Comparison of ENCODE assay signal across 15 mouse cellular contexts in genomic region chr10:42211407-42211806, GRCm38 (mm10).
DNase-seq lines count a peak whose midpoint lies in the region; ATAC-seq and TF ChIP-seq lines count a peak whose summit lies in the region.
"Had no signal": no experiment of that assay in that cellular context is flagged by ENCODE, and none has a peak within 500 bp of the region (broad histone marks: within the 10 kb centered on the region; RNA-seq: fewer than 3 reads in every experiment).

No protein-coding gene starts in this region.

- TF ChIP-seq CTCF in lung, adult 2 months (IDR thresholded peaks at IDR 0.05; ENCODE audit: insufficient read depth, low read length): no peak
- TF ChIP-seq CTCF in stomach, postnatal 0 days (IDR thresholded peaks at IDR 0.05; ENCODE audit: low read depth): no peak

- no peaks in the 10 kb centered on the region for H3K9me3 ChIP-seq in forebrain, embryonic 16.5 days (ENCODE audit: control insufficient read depth, low read length)
- H3K9me3 ChIP-seq in forebrain, embryonic 11.5 days (ENCODE audit: control insufficient read depth, low read length): no peaks in the 10 kb centered on the region
- no peaks in the 10 kb centered on the region for H3K9me3 ChIP-seq in hindbrain, embryonic 16.5 days (ENCODE audit: control insufficient read depth, low read length)
- no peaks in the 10 kb centered on the region for H3K9me3 ChIP-seq in hindbrain, embryonic 12.5 days (replicated peaks)
- H3K9me3 ChIP-seq in lung, embryonic 15.5 days: no peaks in the 10 kb centered on the region
- H3K9me3 ChIP-seq in stomach, postnatal 0 days (ENCODE audit: control insufficient read depth, low read length): no peaks in the 10 kb centered on the region
- H3K9me3 ChIP-seq: liver, embryonic 15.5 days; neural tube, embryonic 13.5 days had no signal

- no peaks in the 10 kb centered on the region for H3K27me3 ChIP-seq in forebrain, embryonic 16.5 days (replicated peaks; ENCODE audit: control insufficient read depth, insufficient read depth, low read length)
- H3K27me3 ChIP-seq in forebrain, embryonic 11.5 days (ENCODE audit: control insufficient read depth, insufficient read depth, low read length): no peaks in the 10 kb centered on the region
- no peaks in the 10 kb centered on the region for H3K27me3 ChIP-seq in hindbrain, embryonic 16.5 days (replicated peaks; ENCODE audit: control insufficient read depth, insufficient read depth, low read length)
- H3K27me3 ChIP-seq in hindbrain, embryonic 12.5 days: no peaks in the 10 kb centered on the region
- H3K27me3 ChIP-seq in lung, embryonic 15.5 days: no peaks in the 10 kb centered on the region
- H3K27me3 ChIP-seq in stomach, postnatal 0 days (ENCODE audit: control insufficient read depth, insufficient read depth, low read length): no peaks in the 10 kb centered on the region
- H3K27me3 ChIP-seq: liver, embryonic 15.5 days; neural tube, embryonic 13.5 days had no signal

- no peak overlapping the region for H3K9ac ChIP-seq in forebrain, embryonic 16.5 days (replicated peaks; ENCODE audit: low read depth, low read length)
- H3K9ac ChIP-seq in forebrain, embryonic 11.5 days (ENCODE audit: low read length): no peak overlapping the region
- no peak overlapping the region for H3K9ac ChIP-seq in hindbrain, embryonic 16.5 days (ENCODE audit: low read depth, low read length)
- no peak overlapping the region for H3K9ac ChIP-seq in hindbrain, embryonic 12.5 days
- H3K9ac ChIP-seq in lung, embryonic 15.5 days: no peak overlapping the region
- no peak overlapping the region for H3K9ac ChIP-seq in stomach, postnatal 0 days (ENCODE audit: low read length)
- H3K9ac ChIP-seq: liver, embryonic 15.5 days; neural tube, embryonic 13.5 days had no signal

- no peak overlapping the region for H3K27ac ChIP-seq in forebrain, embryonic 16.5 days (ENCODE audit: low read length)
- no peak overlapping the region for H3K27ac ChIP-seq in forebrain, embryonic 11.5 days (ENCODE audit: low read depth, low read length)
- peak overlapping the region; percentile 15; the same call in 1 of the 2 replicates for H3K27ac ChIP-seq in hindbrain, embryonic 16.5 days (ENCODE audit: low read depth, low read length)
- no peak overlapping the region for H3K27ac ChIP-seq in hindbrain, embryonic 12.5 days
- peak overlapping the region; percentile 77 for H3K27ac ChIP-seq in lung, embryonic 15.5 days
- peak overlapping the region; percentile 56; the same call in 1 of the 2 replicates for H3K27ac ChIP-seq in stomach, postnatal 0 days (replicated peaks)
- H3K27ac ChIP-seq: liver, embryonic 15.5 days had no signal

- no peaks in the 10 kb centered on the region for H3K36me3 ChIP-seq in forebrain, embryonic 16.5 days (ENCODE audit: control insufficient read depth, insufficient read depth)
- H3K36me3 ChIP-seq in forebrain, embryonic 11.5 days (ENCODE audit: control insufficient read depth, insufficient read depth, low read length): no peaks in the 10 kb centered on the region
- H3K36me3 ChIP-seq in hindbrain, embryonic 16.5 days (ENCODE audit: control insufficient read depth, insufficient read depth, low read length): no peaks in the 10 kb centered on the region
- H3K36me3 ChIP-seq in hindbrain, embryonic 12.5 days: no peaks in the 10 kb centered on the region
- H3K36me3 ChIP-seq in lung, embryonic 15.5 days: no peaks in the 10 kb centered on the region
- no peaks in the 10 kb centered on the region for H3K36me3 ChIP-seq in stomach, postnatal 0 days (ENCODE audit: control insufficient read depth, insufficient read depth, low read length)
- H3K36me3 ChIP-seq: neural tube, embryonic 13.5 days had no signal

- H3K4me3 ChIP-seq in forebrain, embryonic 16.5 days (replicated peaks; ENCODE audit: low read length): no peak overlapping the region
- H3K4me3 ChIP-seq in forebrain, embryonic 11.5 days (ENCODE audit: low read depth, low read length): no peak overlapping the region
- no peak overlapping the region for H3K4me3 ChIP-seq in hindbrain, embryonic 16.5 days (ENCODE audit: low read length)
- H3K4me3 ChIP-seq in hindbrain, embryonic 12.5 days: no peak overlapping the region
- H3K4me3 ChIP-seq in lung, embryonic 15.5 days: no peak overlapping the region
- H3K4me3 ChIP-seq in lung, adult 2 months (replicated peaks; ENCODE audit: extremely low read depth, low read depth, low read length): no peak overlapping the region
- no peak overlapping the region for H3K4me3 ChIP-seq in stomach, postnatal 0 days (ENCODE audit: low read depth, low read length)
- H3K4me3 ChIP-seq: liver, embryonic 15.5 days; neural tube, embryonic 13.5 days had no signal

- no peak for DNase-seq in forebrain, embryonic 11.5 days (ENCODE audit: low spot score)
- no peak for DNase-seq in lung, adult 2 months
- DNase-seq in stomach, postnatal 0 days (ENCODE audit: low spot score): no peak
- no peak for DNase-seq in adrenal gland, adult 8-10 months
- DNase-seq: cerebellum, postnatal 10 days; layer of hippocampus, postnatal 36 days; midbrain, embryonic 14.5 days; right cerebral cortex, postnatal 25 days had no signal

- ATAC-seq in forebrain, embryonic 16.5 days: peak; percentile 57
- no peak for ATAC-seq in forebrain, embryonic 11.5 days (replicated peaks; ENCODE audit: low FRiP score)
- no peak for ATAC-seq in hindbrain, embryonic 16.5 days
- no peak for ATAC-seq in hindbrain, embryonic 12.5 days (ENCODE audit: low FRiP score)
- ATAC-seq in lung, embryonic 15.5 days (ENCODE audit: borderline replicate concordance, extremely low read depth, low FRiP score, low TSS enrichment): peak; percentile 81
- no peak for ATAC-seq in stomach, postnatal 0 days (ENCODE audit: low FRiP score, low TSS enrichment)
- ATAC-seq: activated CD4-positive, CD25-positive, alpha-beta regulatory T cell, adult 4 months had no signal

- H3K4me2 ChIP-seq in forebrain, embryonic 16.5 days (ENCODE audit: low read length): no peak overlapping the region
- H3K4me2 ChIP-seq in forebrain, embryonic 11.5 days (ENCODE audit: low read depth, low read length, severe bottlenecking): no peak overlapping the region
- H3K4me2 ChIP-seq in hindbrain, embryonic 16.5 days (ENCODE audit: low read length): no peak overlapping the region
- H3K4me2 ChIP-seq in hindbrain, embryonic 12.5 days (replicated peaks): no peak overlapping the region
- no peak overlapping the region for H3K4me2 ChIP-seq in lung, embryonic 15.5 days
- H3K4me2 ChIP-seq in stomach, postnatal 0 days (replicated peaks; ENCODE audit: low read depth): no peak overlapping the region
- H3K4me2 ChIP-seq: liver, embryonic 15.5 days; neural tube, embryonic 13.5 days had no signal

- WGBS in forebrain, embryonic 16.5 days: 60% methylated on average over 7 of the region's 7 CpGs
- WGBS in forebrain, embryonic 11.5 days: 93% methylated on average over 7 of the region's 7 CpGs
- 71% methylated on average over 7 of the region's 7 CpGs for WGBS in hindbrain, embryonic 16.5 days
- 88% methylated on average over 7 of the region's 7 CpGs for WGBS in hindbrain, embryonic 12.5 days
- WGBS in lung, embryonic 15.5 days: 47% methylated on average over 7 of the region's 7 CpGs
- 52% methylated on average over 7 of the region's 7 CpGs for WGBS in lung, adult 2 months
- WGBS in stomach, postnatal 0 days: 44% methylated on average over 7 of the region's 7 CpGs

- TF ChIP-seq EP300 in stomach, postnatal 0 days (optimal IDR thresholded peaks at IDR 0.05): no peak

- no peak for TF ChIP-seq POLR2A in lung, adult 2 months (IDR thresholded peaks at IDR 0.05; ENCODE audit: borderline replicate concordance, extremely low read depth, low read depth, low read length)

- H3K4me1 ChIP-seq in forebrain, embryonic 16.5 days (replicated peaks; ENCODE audit: control insufficient read depth, insufficient read depth, low read length): peaks cover 6% of the 10 kb centered on the region; the same call in 1 of the 2 replicates
- H3K4me1 ChIP-seq in forebrain, embryonic 11.5 days (replicated peaks; ENCODE audit: control insufficient read depth, insufficient read depth, low read length): no peaks in the 10 kb centered on the region
- H3K4me1 ChIP-seq in hindbrain, embryonic 16.5 days (ENCODE audit: control insufficient read depth, insufficient read depth, low read depth, low read length): peaks cover 7% of the 10 kb centered on the region; the same call in 1 of the 2 replicates
- peaks cover 12% of the 10 kb centered on the region for H3K4me1 ChIP-seq in hindbrain, embryonic 12.5 days
- H3K4me1 ChIP-seq in lung, embryonic 15.5 days: peaks cover 16% of the 10 kb centered on the region
- peaks cover 16% of the 10 kb centered on the region for H3K4me1 ChIP-seq in lung, adult 2 months (ENCODE audit: control insufficient read depth, insufficient read depth, low read length)
- H3K4me1 ChIP-seq in stomach, postnatal 0 days (replicated peaks; ENCODE audit: control insufficient read depth, insufficient read depth): no peaks in the 10 kb centered on the region

Comparison
In these comparisons a context has a peak if more than half of its experiments do, and no peak if none do; other contexts are left out.
1. ATAC-seq: peak in forebrain, embryonic 16.5 days (single experiment) and lung, embryonic 15.5 days (single experiment); none in forebrain, embryonic 11.5 days (single experiment), hindbrain, embryonic 16.5 days (single experiment), hindbrain, embryonic 12.5 days (single experiment) and stomach, postnatal 0 days (single experiment).
2. H3K27ac ChIP-seq: peak in hindbrain, embryonic 16.5 days (single experiment), lung, embryonic 15.5 days (single experiment) and stomach, postnatal 0 days (single experiment); none in forebrain, embryonic 16.5 days (single experiment), forebrain, embryonic 11.5 days (single experiment) and hindbrain, embryonic 12.5 days (single experiment).